Mouse (Mus musculus): ENCODE results near the gene Aspn. TPM values are rescaled to one million over a fixed set of nuclear protein-coding genes. Genes with fewer than 3 reads are reported as not detected.

Aspn gene
- total RNA-seq (2021), result 10 to 100 TPM; 13.3 to 16.9 TPM
- long read RNA-seq, experiment 1, transcript Aspn-201 (8 exons, 2,310 nt), result major isoform, 13 of 16 reads
- long read RNA-seq, experiment 1, partial matches to known transcripts, result 1 of 16 reads
- long read RNA-seq, experiment 1, other reads (novel, unspliced or antisense), result 1 of 16 reads
- long read RNA-seq, experiment 2, transcript Aspn-201 (8 exons, 2,310 nt), result major isoform, 6 of 9 reads
- long read RNA-seq, experiment 2, partial matches to known transcripts, result 0 of 9 reads
- long read RNA-seq, experiment 2, other reads (novel, unspliced or antisense), result 1 of 9 reads

- DNase-seq, result peak; percentile 13 to 45
Measured at GRCm38 (mm10) chr13:49544279-49544678, at the start of gene Aspn. Gene Aspn, plus strand, starts transcription at chr13:49544443.

GRCm38 (mm10) chr13:49504510-49504909 lies 39.7 kb upstream of the Aspn start, which contains the start of gene Ecm2:
Gene Ecm2, plus strand, starts transcription at chr13:49504810.
- DNase-seq, result peak in 1 of 2 experiments; percentile 27

- peak; percentile 13 to 54 for DNase-seq
Measured at GRCm38 (mm10) chr13:49505776-49506175, 38.5 kb upstream of the Aspn start.

GRCm38 (mm10) chr13:49507176-49507575 lies 37.1 kb upstream of the Aspn start:
- DNase-seq, result peak; percentile 57 to 59

- DNase-seq, result no peak
Measured at GRCm38 (mm10) chr13:49518761-49519160, 25.5 kb upstream of the Aspn start.

GRCm38 (mm10) chr13:49526235-49526634 lies 18.0 kb upstream of the Aspn start:
- DNase-seq, result no peak

GRCm38 (mm10) chr13:49530636-49531035 lies 13.6 kb upstream of the Aspn start:
- no peak for DNase-seq

- no peak for DNase-seq
Measured at GRCm38 (mm10) chr13:49536946-49537345, 7.3 kb upstream of the Aspn start.

GRCm38 (mm10) chr13:49538693-49539092 lies 5.5 kb upstream of the Aspn start:
- no peak for DNase-seq

- peak; percentile 42 to 59 for DNase-seq
Measured at GRCm38 (mm10) chr13:49545646-49546045, 1.4 kb downstream of the Aspn start.

- DNase-seq, result peak; percentile 56 to 71
Measured at GRCm38 (mm10) chr13:49546517-49546916, 2.3 kb downstream of the Aspn start.

GRCm38 (mm10) chr13:49547563-49548150 lies 3.4 kb downstream of the Aspn start:
- no peak for DNase-seq

- DNase-seq, result no peak
Measured at GRCm38 (mm10) chr13:49549616-49550015, 5.4 kb downstream of the Aspn start.

GRCm38 (mm10) chr13:49554519-49554918 lies 10.3 kb downstream of the Aspn start:
- no peak for DNase-seq

GRCm38 (mm10) chr13:49556203-49556602 lies 12.0 kb downstream of the Aspn start:
- DNase-seq, result peak; percentile 58 to 59

GRCm38 (mm10) chr13:49556924-49557323 lies 12.7 kb downstream of the Aspn start:
- no peak for DNase-seq

- peak; percentile 59 to 69 for DNase-seq
Measured at GRCm38 (mm10) chr13:49559185-49559584, 14.9 kb downstream of the Aspn start.

- DNase-seq, result no peak
Measured at GRCm38 (mm10) chr13:49560886-49561285, 16.6 kb downstream of the Aspn start.

GRCm38 (mm10) chr13:49564347-49564746 lies 20.1 kb downstream of the Aspn start:
- no peak for DNase-seq

GRCm38 (mm10) chr13:49570371-49570770 lies 26.1 kb downstream of the Aspn start:
- DNase-seq, result no peak

- no peak for DNase-seq
Measured at GRCm38 (mm10) chr13:49571418-49571817, 27.2 kb downstream of the Aspn start.

GRCm38 (mm10) chr13:49581541-49582530 lies 37.6 kb downstream of the Aspn start, which contains the start of gene Omd:
Gene Omd, plus strand, starts transcription at chr13:49582462.
- DNase-seq, result peak; percentile 47 to 52
